Mouse (Mus musculus): ENCODE data around the gene Med12l. TPM values are rescaled to one million over a fixed set of nuclear protein-coding genes. Genes with fewer than 3 reads are reported as not detected.
"Not testable (repeated sequence)": the region's sequence is repeated elsewhere in the genome, so short reads cannot be mapped to it uniquely, and the experiment has no call there.

The Med12l gene
- polyA plus RNA-seq, 1 experiment: not detected

DNA sequence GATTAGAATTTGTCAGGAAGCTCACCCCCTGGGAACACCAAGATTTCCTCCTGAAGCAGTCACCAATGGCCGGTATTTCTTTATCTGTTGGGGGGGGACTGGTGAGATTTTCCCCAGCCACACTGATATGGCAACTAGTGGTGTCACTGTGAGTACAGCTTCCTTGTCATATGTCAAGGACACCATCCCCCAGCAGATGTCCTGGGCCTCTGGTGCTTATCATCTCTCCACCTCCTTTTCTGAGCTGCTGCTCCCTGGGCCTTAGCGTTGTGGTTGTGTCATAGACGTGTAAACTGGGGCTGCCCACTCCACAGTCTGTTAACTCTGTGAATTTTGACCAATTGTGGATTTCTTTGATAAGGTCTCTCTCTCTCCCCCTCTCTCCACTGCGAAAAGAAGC lies 98.8 kb downstream of the Med12l start:
- Histone ChIP-seq H3K36me3 (ENCODE audit: control insufficient read depth) (no peaks in the 10 kb centered on the region), H3K9me3 (ENCODE audit: control insufficient read depth, low read length) (no peaks in the 10 kb centered on the region), H3K27me3 (ENCODE audit: control insufficient read depth) (no peaks in the 10 kb centered on the region), H3K4me3 (replicated peaks) (no peak overlapping the region), H3K4me1 (ENCODE audit: control insufficient read depth) (peaks cover 4% of the 10 kb centered on the region)
- TF ChIP-seq GATA1 (IDR thresholded peaks at IDR 0.05; ENCODE audit: low read length) (no peak), TAL1 (IDR thresholded peaks at IDR 0.05; ENCODE audit: low read length) (no peak)

DNA sequence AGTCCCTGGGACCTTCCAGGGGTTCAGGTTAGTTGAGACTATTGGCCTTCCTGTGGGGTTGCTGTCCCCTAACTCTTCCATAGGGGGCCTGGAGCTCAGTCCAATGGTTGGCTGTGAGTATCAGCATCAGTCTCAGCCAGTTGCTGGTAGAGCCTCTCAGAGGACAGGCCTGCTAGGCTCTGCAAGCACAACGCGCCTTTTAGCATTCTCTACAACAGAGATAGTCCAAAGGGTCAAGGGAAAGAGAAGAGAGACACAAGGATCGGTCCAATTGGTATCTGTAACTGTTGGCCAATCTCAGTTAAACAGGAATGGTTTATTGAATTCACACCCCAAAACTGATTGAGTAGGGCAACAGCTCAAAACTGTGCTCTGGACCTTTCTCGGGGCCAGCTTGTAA lies 101.8 kb downstream of the Med12l start:
- no peaks in the 10 kb centered on the region for H3K36me3 ChIP-seq (ENCODE audit: control insufficient read depth)
- no peak overlapping the region for H3K4me3 ChIP-seq (replicated peaks)
- H3K27me3 ChIP-seq (ENCODE audit: control insufficient read depth): no peaks in the 10 kb centered on the region
- peaks cover 4% of the 10 kb centered on the region for H3K4me1 ChIP-seq (ENCODE audit: control insufficient read depth)
- no peak for TF ChIP-seq TAL1 (IDR thresholded peaks at IDR 0.05; ENCODE audit: low read length)
- TF ChIP-seq GATA1 (IDR thresholded peaks at IDR 0.05; ENCODE audit: low read length): no peak
- H3K9me3 ChIP-seq (ENCODE audit: control insufficient read depth, low read length): no peaks in the 10 kb centered on the region

DNA sequence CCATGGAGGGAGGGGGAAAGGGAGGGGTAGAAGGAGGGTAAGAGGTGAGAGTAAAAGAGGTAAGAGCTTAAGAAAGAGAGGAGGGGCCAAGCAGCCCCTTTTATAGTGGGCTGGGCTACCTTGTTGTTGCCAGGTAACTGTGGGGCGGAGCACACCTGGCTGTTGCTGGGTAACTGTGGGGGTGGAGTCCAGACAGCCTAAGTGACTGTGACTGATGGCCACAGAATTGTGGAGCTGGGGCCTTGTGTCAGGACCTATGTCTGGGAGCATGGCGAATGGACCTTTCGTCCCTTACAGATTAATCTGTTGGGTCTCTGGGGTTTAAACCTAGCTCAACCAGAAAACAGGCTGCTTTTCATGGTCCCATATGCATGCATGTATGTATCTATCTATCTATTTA lies 104.2 kb downstream of the Med12l start:
- H3K4me3 ChIP-seq (replicated peaks); H3K4me1 ChIP-seq (ENCODE audit: control insufficient read depth); H3K9me3 ChIP-seq (ENCODE audit: control insufficient read depth, low read length); H3K27me3 ChIP-seq (ENCODE audit: control insufficient read depth); H3K36me3 ChIP-seq (ENCODE audit: control insufficient read depth): not testable (repeated sequence)

DNA sequence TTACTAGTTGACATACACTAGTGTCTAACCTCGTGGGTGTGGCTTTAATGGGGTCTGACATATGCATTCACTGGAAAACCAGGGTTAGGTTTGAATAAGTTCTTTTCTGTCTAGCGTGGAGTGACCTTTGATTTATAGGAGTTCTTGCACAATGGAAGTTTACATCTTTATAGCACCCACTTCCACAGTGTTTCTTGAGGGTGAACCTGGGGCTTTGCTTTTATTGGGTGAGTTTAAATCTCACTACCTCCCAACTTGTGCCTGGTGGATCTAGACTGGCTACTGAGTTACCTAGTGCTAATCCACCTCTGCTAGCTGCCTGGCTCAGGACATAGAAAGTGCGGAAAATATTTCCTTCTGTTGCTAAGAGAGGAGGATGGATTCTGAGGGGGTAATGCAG lies 106.3 kb downstream of the Med12l start:
- Histone ChIP-seq H3K4me1 (ENCODE audit: control insufficient read depth) (no peaks in the 10 kb centered on the region), H3K4me3 (replicated peaks) (no peak overlapping the region), H3K27me3 (ENCODE audit: control insufficient read depth) (no peaks in the 10 kb centered on the region), H3K36me3 (ENCODE audit: control insufficient read depth) (no peaks in the 10 kb centered on the region), H3K9me3 (ENCODE audit: control insufficient read depth, low read length) (no peaks in the 10 kb centered on the region)
- no peak for TF ChIP-seq TAL1 (IDR thresholded peaks at IDR 0.05; ENCODE audit: low read length)
- TF ChIP-seq GATA1 (IDR thresholded peaks at IDR 0.05; ENCODE audit: low read length): no peak

DNA sequence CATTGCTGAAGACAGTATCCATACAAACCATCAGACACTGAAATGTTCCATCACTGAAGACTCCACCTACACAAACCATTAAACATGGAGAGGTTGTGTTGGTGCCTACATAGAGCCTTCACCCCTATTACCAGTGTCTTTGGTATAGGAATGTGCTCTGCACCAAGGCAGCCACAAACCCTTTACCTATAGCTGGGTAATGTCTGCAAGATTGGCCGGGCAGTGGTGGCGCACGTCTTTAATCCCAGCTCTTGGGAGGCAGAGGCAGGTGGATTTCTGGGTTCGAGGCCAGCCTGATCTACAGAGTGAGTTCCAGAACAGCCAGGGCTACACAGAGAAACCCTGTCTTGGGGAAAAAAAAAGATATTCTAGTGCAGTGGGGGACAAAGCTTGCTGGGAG lies 107.7 kb downstream of the Med12l start:
- not testable (repeated sequence) for H3K4me3 ChIP-seq (replicated peaks); H3K27me3 ChIP-seq (ENCODE audit: control insufficient read depth); H3K4me1 ChIP-seq (ENCODE audit: control insufficient read depth); H3K9me3 ChIP-seq (ENCODE audit: control insufficient read depth, low read length); H3K36me3 ChIP-seq (ENCODE audit: control insufficient read depth)

DNA sequence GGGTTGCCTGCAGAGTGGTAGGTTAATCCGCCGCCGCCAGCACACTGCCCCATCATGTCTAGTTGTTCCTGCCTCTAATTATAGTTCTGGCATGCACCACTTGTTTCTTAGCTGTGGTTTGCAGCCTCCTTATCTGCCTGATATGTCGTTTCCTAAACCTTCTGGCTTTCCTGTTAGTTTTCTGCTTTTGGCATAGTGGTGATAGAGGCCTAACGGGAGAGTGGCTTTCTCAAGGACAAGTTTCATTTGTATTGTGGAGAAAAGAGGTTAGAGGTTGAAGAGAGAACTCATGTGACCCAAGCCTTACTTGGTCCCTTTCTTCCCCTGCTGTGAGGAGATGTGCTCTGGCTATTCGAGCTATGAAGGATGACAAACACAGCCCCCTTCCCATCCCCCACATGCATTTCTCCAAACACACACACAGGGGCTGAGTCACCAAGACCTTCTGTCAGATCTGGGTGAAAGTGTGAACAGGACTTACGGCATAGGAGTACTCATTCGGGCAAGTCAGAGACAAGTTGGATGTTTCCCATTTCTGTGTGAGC lies 108.4 kb downstream of the Med12l start:
- H3K4me3 ChIP-seq (replicated peaks): no peak overlapping the region

DNA sequence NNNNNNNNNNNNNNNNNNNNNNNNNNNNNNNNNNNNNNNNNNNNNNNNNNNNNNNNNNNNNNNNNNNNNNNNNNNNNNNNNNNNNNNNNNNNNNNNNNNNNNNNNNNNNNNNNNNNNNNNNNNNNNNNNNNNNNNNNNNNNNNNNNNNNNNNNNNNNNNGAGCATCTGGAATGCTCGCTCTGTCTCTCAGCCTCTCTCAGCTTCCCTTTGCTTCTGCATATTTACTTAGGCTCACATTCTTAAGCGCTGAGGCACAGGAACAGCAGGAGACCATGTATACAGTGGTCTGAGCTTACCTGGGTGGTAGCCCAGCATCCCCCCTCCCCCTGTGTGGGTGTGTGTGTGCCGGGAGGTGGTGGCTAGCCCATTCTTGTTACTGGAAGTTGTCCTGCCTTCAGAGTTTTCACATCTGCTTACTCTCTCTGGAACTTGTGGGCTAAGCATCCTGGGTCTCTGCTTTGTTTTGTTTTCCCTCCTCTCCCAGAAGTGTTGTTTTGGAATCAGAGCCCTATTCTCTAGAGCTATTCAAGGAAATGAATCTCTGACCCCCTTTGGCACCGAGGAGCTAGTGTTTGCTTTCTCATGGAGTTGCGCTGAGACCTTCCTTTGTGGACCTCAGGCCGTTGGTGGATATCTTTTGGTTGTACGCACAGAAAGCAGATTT lies 115.6 kb downstream of the Med12l start:
- H3K4me1 ChIP-seq (ENCODE audit: control insufficient read depth): peaks cover 12% of the 10 kb centered on the region
- no peaks in the 10 kb centered on the region for H3K27me3 ChIP-seq (ENCODE audit: control insufficient read depth)
- no peaks in the 10 kb centered on the region for H3K9me3 ChIP-seq (ENCODE audit: control insufficient read depth, low read length)
- no peaks in the 10 kb centered on the region for H3K36me3 ChIP-seq (ENCODE audit: control insufficient read depth)
- TF ChIP-seq GATA1 (IDR thresholded peaks at IDR 0.05; ENCODE audit: low read length) (no peak), TAL1 (IDR thresholded peaks at IDR 0.05; ENCODE audit: low read length) (no peak)
- H3K4me3 ChIP-seq (replicated peaks): no peak overlapping the region

More for the DNA sequence above, 108.4 kb downstream of the Med12l start:
- H3K4me1 ChIP-seq (ENCODE audit: control insufficient read depth): no peaks in the 10 kb centered on the region
- H3K36me3 ChIP-seq (ENCODE audit: control insufficient read depth): no peaks in the 10 kb centered on the region
- no peaks in the 10 kb centered on the region for H3K27me3 ChIP-seq (ENCODE audit: control insufficient read depth)
- H3K9me3 ChIP-seq (ENCODE audit: control insufficient read depth, low read length): no peaks in the 10 kb centered on the region
- TF ChIP-seq TAL1 (IDR thresholded peaks at IDR 0.05; ENCODE audit: low read length): no peak
- no peak for TF ChIP-seq GATA1 (IDR thresholded peaks at IDR 0.05; ENCODE audit: low read length)

DNA sequence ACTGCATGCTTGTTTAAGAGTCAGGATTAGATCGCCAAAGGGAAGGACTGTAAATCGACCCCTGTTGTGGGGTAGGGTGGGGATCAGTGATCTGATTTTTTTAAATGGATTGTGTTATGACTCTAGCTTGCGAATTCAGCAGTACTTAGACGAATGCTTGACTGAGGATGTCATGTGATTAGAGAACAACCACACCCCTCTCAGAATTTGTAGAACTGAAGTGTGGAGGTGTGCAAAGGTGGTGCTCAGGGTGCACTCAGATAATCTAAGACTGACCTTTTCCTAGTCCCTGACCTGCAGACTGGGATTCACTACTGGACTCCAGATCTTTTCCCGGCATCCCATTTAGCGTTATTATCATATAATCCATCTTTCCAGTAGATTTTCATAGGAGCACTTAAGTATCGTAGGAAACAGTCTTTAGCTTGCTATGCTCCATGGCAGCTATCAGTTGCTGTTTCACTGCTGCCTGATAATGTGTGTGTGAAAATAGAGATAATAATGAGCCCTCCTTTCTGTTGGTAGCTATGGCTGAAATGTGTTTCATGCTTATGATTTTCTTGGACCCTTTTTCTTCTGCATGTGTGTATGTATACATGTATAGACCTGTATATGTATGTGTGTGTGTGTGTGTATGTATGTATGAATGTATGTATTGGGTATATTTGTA lies 116.3 kb downstream of the Med12l start:
- Histone ChIP-seq H3K4me3 (replicated peaks) (no peak overlapping the region), H3K9me3 (ENCODE audit: control insufficient read depth, low read length) (no peaks in the 10 kb centered on the region), H3K36me3 (ENCODE audit: control insufficient read depth) (no peaks in the 10 kb centered on the region), H3K27me3 (ENCODE audit: control insufficient read depth) (no peaks in the 10 kb centered on the region), H3K4me1 (ENCODE audit: control insufficient read depth) (peaks cover 12% of the 10 kb centered on the region)
- TF ChIP-seq TAL1 (IDR thresholded peaks at IDR 0.05; ENCODE audit: low read length): no peak
- TF ChIP-seq GATA1 (IDR thresholded peaks at IDR 0.05; ENCODE audit: low read length): no peak

DNA sequence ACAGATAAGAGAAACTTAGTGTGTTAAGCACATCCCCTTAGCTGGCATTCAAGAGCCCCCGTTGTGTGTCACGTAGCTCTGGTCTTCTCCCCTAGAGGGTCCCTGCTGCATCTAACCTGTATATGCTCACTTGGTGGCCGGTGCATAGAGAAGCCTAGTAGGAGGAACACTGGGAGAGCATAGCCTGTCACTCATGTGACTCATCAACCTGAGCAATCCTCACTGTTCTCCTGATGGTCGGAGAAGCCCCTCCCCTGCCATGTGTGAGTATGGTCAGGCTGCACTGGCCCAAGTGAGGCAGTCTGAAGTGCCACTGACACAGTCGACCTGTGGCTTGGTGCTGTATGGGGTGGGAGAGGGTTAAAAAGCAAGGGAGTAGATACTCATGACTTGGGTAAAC lies 119.4 kb downstream of the Med12l start:
- peaks cover 12% of the 10 kb centered on the region for H3K4me1 ChIP-seq (ENCODE audit: control insufficient read depth)
- TF ChIP-seq GATA1 (IDR thresholded peaks at IDR 0.05; ENCODE audit: low read length) (no peak), TAL1 (IDR thresholded peaks at IDR 0.05; ENCODE audit: low read length) (no peak)
- H3K36me3 ChIP-seq (ENCODE audit: control insufficient read depth): no peaks in the 10 kb centered on the region
- H3K4me3 ChIP-seq (replicated peaks): no peak overlapping the region
- no peaks in the 10 kb centered on the region for H3K9me3 ChIP-seq (ENCODE audit: control insufficient read depth, low read length)
- no peaks in the 10 kb centered on the region for H3K27me3 ChIP-seq (ENCODE audit: control insufficient read depth)

All from erythroblast, embryonic 14.5 days (primary cell).